Mouse (Mus musculus): ENCODE measurements around the gene Hlcs. TPM values are rescaled to one million over a fixed set of nuclear protein-coding genes. Genes with fewer than 3 reads are reported as not detected.

Hlcs gene
- total RNA-seq, 2 experiments from 2014 or later = 14.8 to 22.8 TPM

- ATAC-seq (ENCODE audit: poor library complexity, severe bottlenecking) = no peak
Observed at GRCm38 (mm10) chr16:94291141-94291540, 22.2 kb downstream of the Hlcs start.

GRCm38 (mm10) chr16:94290073-94290999 lies 23.0 kb downstream of the Hlcs start:
- peak; percentile 88 for ATAC-seq (ENCODE audit: poor library complexity, severe bottlenecking)

GRCm38 (mm10) chr16:94289138-94290072 lies 24.0 kb downstream of the Hlcs start:
- peak; percentile 28; the same call in 1 of the 2 replicates for ATAC-seq (ENCODE audit: poor library complexity, severe bottlenecking)

- no peak for ATAC-seq (ENCODE audit: poor library complexity, severe bottlenecking)
Observed at GRCm38 (mm10) chr16:94287826-94288225, 25.5 kb downstream of the Hlcs start.

- peak; percentile 93 for ATAC-seq (ENCODE audit: poor library complexity, severe bottlenecking)
Observed at GRCm38 (mm10) chr16:94283972-94284371, 29.4 kb downstream of the Hlcs start.

- no peak for ATAC-seq (ENCODE audit: poor library complexity, severe bottlenecking)
Observed at GRCm38 (mm10) chr16:94270826-94271225, 42.5 kb downstream of the Hlcs start.

GRCm38 (mm10) chr16:94269635-94270034 lies 43.7 kb downstream of the Hlcs start:
- peak; percentile 76 for ATAC-seq (ENCODE audit: poor library complexity, severe bottlenecking)

GRCm38 (mm10) chr16:94268205-94268604 lies 45.2 kb downstream of the Hlcs start:
- ATAC-seq (ENCODE audit: poor library complexity, severe bottlenecking) = peak; percentile 48

GRCm38 (mm10) chr16:94264611-94265010 lies 48.8 kb downstream of the Hlcs start:
- no peak for ATAC-seq (ENCODE audit: poor library complexity, severe bottlenecking)

GRCm38 (mm10) chr16:94262501-94262900 lies 50.9 kb downstream of the Hlcs start:
- no peak for ATAC-seq (ENCODE audit: poor library complexity, severe bottlenecking)

GRCm38 (mm10) chr16:94260938-94261630 lies 52.3 kb downstream of the Hlcs start:
- ATAC-seq (ENCODE audit: poor library complexity, severe bottlenecking) = no peak

GRCm38 (mm10) chr16:94258366-94259310 lies 54.7 kb downstream of the Hlcs start:
- peak; percentile 90 for ATAC-seq (ENCODE audit: poor library complexity, severe bottlenecking)

- ATAC-seq (ENCODE audit: poor library complexity, severe bottlenecking) = no peak
Observed at GRCm38 (mm10) chr16:94255592-94255991, 57.8 kb downstream of the Hlcs start.

GRCm38 (mm10) chr16:94255035-94255434 lies 58.3 kb downstream of the Hlcs start:
- ATAC-seq (ENCODE audit: poor library complexity, severe bottlenecking) = no peak

- no peak for ATAC-seq (ENCODE audit: poor library complexity, severe bottlenecking)
Observed at GRCm38 (mm10) chr16:94254415-94254891, 58.9 kb downstream of the Hlcs start.

GRCm38 (mm10) chr16:94253671-94254414 lies 59.5 kb downstream of the Hlcs start:
- ATAC-seq (ENCODE audit: poor library complexity, severe bottlenecking) = no peak

- no peak for ATAC-seq (ENCODE audit: poor library complexity, severe bottlenecking)
Observed at GRCm38 (mm10) chr16:94251756-94252155, 61.6 kb downstream of the Hlcs start.

- no peak for ATAC-seq (ENCODE audit: poor library complexity, severe bottlenecking)
Observed at GRCm38 (mm10) chr16:94250640-94251349, 62.6 kb downstream of the Hlcs start.
